24 mouse cellular contexts compared by ENCODE assay signal in genomic region chr14:103472554-103472905, GRCm38 (mm10). TPM values are rescaled to one million over a fixed set of nuclear protein-coding genes. Genes with fewer than 3 reads are reported as not detected.
DNase-seq lines count a peak whose midpoint lies in the region; ATAC-seq and TF ChIP-seq lines count a peak whose summit lies in the region.
"Had no signal": no experiment of that assay in that cellular context is flagged by ENCODE, and none has a peak within 500 bp of the region (broad histone marks: within the 10 kb centered on the region; RNA-seq: fewer than 3 reads in every experiment).

No protein-coding gene starts in this region.

- TF ChIP-seq RAD21 in CH12.LX (IDR thresholded peaks at IDR 0.05; ENCODE audit: low read depth, low read length) = no peak

- H3K9me3 ChIP-seq in forebrain, embryonic 15.5 days = no peaks in the 10 kb centered on the region
- H3K9me3 ChIP-seq in forebrain, embryonic 11.5 days (ENCODE audit: control insufficient read depth, low read length) = no peaks in the 10 kb centered on the region
- H3K9me3 ChIP-seq in hindbrain, embryonic 12.5 days (replicated peaks) = no peaks in the 10 kb centered on the region
- H3K9me3 ChIP-seq in hindbrain, embryonic 16.5 days (ENCODE audit: control insufficient read depth, low read length) = no peaks in the 10 kb centered on the region
- H3K9me3 ChIP-seq in CH12.LX (replicated peaks; ENCODE audit: low read length) = no peaks in the 10 kb centered on the region
- H3K9me3 ChIP-seq in forebrain, embryonic 16.5 days (ENCODE audit: control insufficient read depth, low read length) = no peaks in the 10 kb centered on the region
- H3K9me3 ChIP-seq: embryonic facial prominence, embryonic 10.5 days; embryonic facial prominence, embryonic 15.5 days; limb, embryonic 12.5 days; liver, embryonic 15.5 days; neural tube, embryonic 12.5 days had no signal

- H3K27me3 ChIP-seq in forebrain, embryonic 15.5 days = no peaks in the 10 kb centered on the region
- no peaks in the 10 kb centered on the region for H3K27me3 ChIP-seq in forebrain, embryonic 11.5 days (ENCODE audit: control insufficient read depth, insufficient read depth, low read length)
- H3K27me3 ChIP-seq in hindbrain, embryonic 12.5 days = no peaks in the 10 kb centered on the region
- no peaks in the 10 kb centered on the region for H3K27me3 ChIP-seq in hindbrain, embryonic 16.5 days (replicated peaks; ENCODE audit: control insufficient read depth, insufficient read depth, low read length)
- H3K27me3 ChIP-seq in CH12.LX (replicated peaks) = no peaks in the 10 kb centered on the region
- H3K27me3 ChIP-seq in forebrain, embryonic 16.5 days (replicated peaks; ENCODE audit: control insufficient read depth, insufficient read depth, low read length) = no peaks in the 10 kb centered on the region
- H3K27me3 ChIP-seq: embryonic facial prominence, embryonic 15.5 days; limb, embryonic 12.5 days; liver, embryonic 15.5 days; neural tube, embryonic 12.5 days had no signal

- 52% methylated on average over 2 of the region's 2 CpGs for WGBS in forebrain, embryonic 15.5 days
- WGBS in forebrain, embryonic 11.5 days = 84% methylated on average over 2 of the region's 2 CpGs
- 82% methylated on average over 2 of the region's 2 CpGs for WGBS in hindbrain, embryonic 12.5 days
- 68% methylated on average over 2 of the region's 2 CpGs for WGBS in hindbrain, embryonic 16.5 days
- 50% methylated on average over 2 of the region's 2 CpGs for WGBS in forebrain, embryonic 16.5 days

- in situ Hi-C loops in CH12.LX (cut with MboI; ENCODE audit: low pct_ligation_motif_present, low pct_unique_long_range_greater_than_20kb, low sequenced_read_pairs) = no loop called here

- no peak for DNase-seq in forebrain, embryonic 11.5 days (ENCODE audit: low spot score)
- DNase-seq in CH12.LX (ENCODE audit: extremely low read depth) = no peak
- no peak for DNase-seq in adrenal gland, adult (ENCODE audit: inconsistent age in 2 of 2, low spot score in 1 of 2)
- DNase-seq: kidney, adult 8-10 months; lung, postnatal 14 days had no signal

- peak overlapping the region; percentile 41; the same call in 1 of the 2 replicates for H3K27ac ChIP-seq in forebrain, embryonic 15.5 days (replicated peaks)
- no peak overlapping the region for H3K27ac ChIP-seq in forebrain, embryonic 11.5 days (ENCODE audit: low read depth, low read length)
- no peak overlapping the region for H3K27ac ChIP-seq in hindbrain, embryonic 12.5 days
- H3K27ac ChIP-seq in hindbrain, embryonic 16.5 days (ENCODE audit: low read depth, low read length) = no peak overlapping the region
- no peak overlapping the region for H3K27ac ChIP-seq in CH12.LX (ENCODE audit: insufficient read depth, low read depth)
- peak overlapping the region; percentile 12; the same call in 1 of the 2 replicates for H3K27ac ChIP-seq in forebrain, embryonic 16.5 days (ENCODE audit: low read length)
- H3K27ac ChIP-seq: embryonic facial prominence, embryonic 10.5 days; embryonic facial prominence, embryonic 15.5 days; kidney, postnatal 0 days; limb, embryonic 12.5 days; liver, embryonic 15.5 days; neural tube, embryonic 12.5 days had no signal

- H3K4me1 ChIP-seq in forebrain, embryonic 15.5 days = peaks cover 22% of the 10 kb centered on the region
- H3K4me1 ChIP-seq in forebrain, embryonic 11.5 days (replicated peaks; ENCODE audit: control insufficient read depth, insufficient read depth, low read length) = no peaks in the 10 kb centered on the region
- peaks cover 15% of the 10 kb centered on the region for H3K4me1 ChIP-seq in hindbrain, embryonic 12.5 days
- peaks cover 2% of the 10 kb centered on the region; the same call in 1 of the 2 replicates for H3K4me1 ChIP-seq in hindbrain, embryonic 16.5 days (ENCODE audit: control insufficient read depth, insufficient read depth, low read depth, low read length)
- H3K4me1 ChIP-seq in CH12.LX (ENCODE audit: control insufficient read depth in 1 of 2, insufficient read depth in 2 of 2) = peaks cover 22 to 64% of the 10 kb centered on the region in 2 experiments
- peaks cover 17% of the 10 kb centered on the region for H3K4me1 ChIP-seq in forebrain, embryonic 16.5 days (replicated peaks; ENCODE audit: control insufficient read depth, insufficient read depth, low read length)
- H3K4me1 ChIP-seq: limb, embryonic 12.5 days had no signal

- H3K36me3 ChIP-seq in forebrain, embryonic 15.5 days = no peaks in the 10 kb centered on the region
- H3K36me3 ChIP-seq in forebrain, embryonic 11.5 days (ENCODE audit: control insufficient read depth, insufficient read depth, low read length) = no peaks in the 10 kb centered on the region
- H3K36me3 ChIP-seq in hindbrain, embryonic 12.5 days = no peaks in the 10 kb centered on the region
- H3K36me3 ChIP-seq in hindbrain, embryonic 16.5 days (ENCODE audit: control insufficient read depth, insufficient read depth, low read length) = no peaks in the 10 kb centered on the region
- no peaks in the 10 kb centered on the region for H3K36me3 ChIP-seq in CH12.LX (replicated peaks in 1 of 2; ENCODE audit: control insufficient read depth in 1 of 2, insufficient read depth in 1 of 2, low read length in 1 of 2)
- H3K36me3 ChIP-seq in forebrain, embryonic 16.5 days (ENCODE audit: control insufficient read depth, insufficient read depth) = no peaks in the 10 kb centered on the region
- H3K36me3 ChIP-seq: embryonic facial prominence, embryonic 10.5 days; embryonic facial prominence, embryonic 15.5 days; limb, embryonic 12.5 days; liver, embryonic 15.5 days; neural tube, embryonic 12.5 days had no signal

- H3K9ac ChIP-seq in forebrain, embryonic 15.5 days (replicated peaks) = no peak overlapping the region
- no peak overlapping the region for H3K9ac ChIP-seq in forebrain, embryonic 11.5 days (ENCODE audit: low read length)
- H3K9ac ChIP-seq in hindbrain, embryonic 12.5 days = no peak overlapping the region
- no peak overlapping the region for H3K9ac ChIP-seq in hindbrain, embryonic 16.5 days (ENCODE audit: low read depth, low read length)
- H3K9ac ChIP-seq in CH12.LX (ENCODE audit: insufficient read depth, low read depth) = peak overlapping the region; percentile 72; the same call in 1 of the 2 replicates
- no peak overlapping the region for H3K9ac ChIP-seq in forebrain, embryonic 16.5 days (replicated peaks; ENCODE audit: low read depth, low read length)
- H3K9ac ChIP-seq: embryonic facial prominence, embryonic 15.5 days; limb, embryonic 12.5 days; liver, embryonic 15.5 days; lung, embryonic 14.5 days; neural tube, embryonic 12.5 days had no signal

- no peak for TF ChIP-seq CTCF in CH12.LX (conservative IDR thresholded peaks at IDR 0.05 in 1 of 2, IDR thresholded peaks at IDR 0.05 in 1 of 2; ENCODE audit: low read depth in 2 of 2, low read length in 2 of 2)

- H3K4me3 ChIP-seq in forebrain, embryonic 15.5 days = no peak overlapping the region
- H3K4me3 ChIP-seq in forebrain, embryonic 11.5 days (ENCODE audit: low read depth, low read length) = no peak overlapping the region
- no peak overlapping the region for H3K4me3 ChIP-seq in hindbrain, embryonic 12.5 days
- no peak overlapping the region for H3K4me3 ChIP-seq in hindbrain, embryonic 16.5 days (ENCODE audit: low read length)
- H3K4me3 ChIP-seq in CH12.LX (replicated peaks in 1 of 3; ENCODE audit: low read depth in 2 of 3, low read length in 2 of 3, poor library complexity in 1 of 3) = peak overlapping the region; percentile 11 to 37 (median 21)
- no peak overlapping the region for H3K4me3 ChIP-seq in forebrain, embryonic 16.5 days (replicated peaks; ENCODE audit: low read length)
- H3K4me3 ChIP-seq: embryonic facial prominence, embryonic 10.5 days; embryonic facial prominence, embryonic 15.5 days; heart, adult 2 months; limb, embryonic 12.5 days; liver, embryonic 15.5 days; neural tube, embryonic 12.5 days had no signal

- TF ChIP-seq EP300 in CH12.LX (IDR thresholded peaks at IDR 0.05; ENCODE audit: low read length) = no peak

- no peaks in the 10 kb centered on the region for H3K79me2 ChIP-seq in CH12.LX (replicated peaks; ENCODE audit: control insufficient read depth, extremely low read depth, insufficient read depth, poor library complexity, severe bottlenecking)

- H3K4me2 ChIP-seq in forebrain, embryonic 15.5 days (replicated peaks) = no peak overlapping the region
- no peak overlapping the region for H3K4me2 ChIP-seq in forebrain, embryonic 11.5 days (ENCODE audit: low read depth, low read length, severe bottlenecking)
- H3K4me2 ChIP-seq in hindbrain, embryonic 12.5 days (replicated peaks) = no peak overlapping the region
- no peak overlapping the region for H3K4me2 ChIP-seq in hindbrain, embryonic 16.5 days (ENCODE audit: low read length)
- H3K4me2 ChIP-seq in CH12.LX (ENCODE audit: insufficient read depth, low read depth, poor library complexity, severe bottlenecking) = peak overlapping the region; percentile 86
- H3K4me2 ChIP-seq in forebrain, embryonic 16.5 days (ENCODE audit: low read length) = no peak overlapping the region
- H3K4me2 ChIP-seq: embryonic facial prominence, embryonic 15.5 days; limb, embryonic 12.5 days; liver, embryonic 15.5 days; lung, embryonic 14.5 days; neural tube, embryonic 12.5 days had no signal

- no peak for TF ChIP-seq POLR2A in CH12.LX (IDR thresholded peaks at IDR 0.05; ENCODE audit: low read depth, low read length)

- dilution Hi-C loops in CH12.LX (cut with MboI; ENCODE audit: extremely low pct_ligation_motif_present, extremely low pct_unique_long_range_greater_than_20kb, low sequenced_read_pairs) = no loop called here

- ATAC-seq in forebrain, embryonic 15.5 days (replicated peaks) = peak; percentile 33; the same call in 1 of the 2 replicates
- no peak for ATAC-seq in forebrain, embryonic 11.5 days (replicated peaks; ENCODE audit: low FRiP score)
- ATAC-seq in hindbrain, embryonic 12.5 days (ENCODE audit: low FRiP score) = 0 out of 2 replicates have a peak, but pooled peaks have one; percentile 13
- ATAC-seq in hindbrain, embryonic 16.5 days = no peak
- ATAC-seq in forebrain, embryonic 16.5 days = peak; percentile 31
- ATAC-seq: intestine, embryonic 16.5 days; midbrain, embryonic 16.5 days had no signal

TF ChIP-seq in CH12.LX, 34 proteins besides CTCF, POLR2A, EP300 and RAD21 (continues in another document):
- TF ChIP-seq SIN3A (IDR thresholded peaks at IDR 0.05; ENCODE audit: low read length) = no peak
- TF ChIP-seq MXI1 (IDR thresholded peaks at IDR 0.05; ENCODE audit: low read depth, low read length) = no peak
- no peak for TF ChIP-seq MAZ (IDR thresholded peaks at IDR 0.05; ENCODE audit: low read depth, low read length)
- TF ChIP-seq ZMIZ1 (IDR thresholded peaks at IDR 0.05; ENCODE audit: low read depth, low read length) = no peak

RNA-seq across cellular contexts. Expression of gene Scel, which starts 40.6 kb away (rescaled TPM):
- polyA plus RNA-seq in forebrain, embryonic 15.5 days (2015; fragmentation: Nextera tagmentation; extraction: Ambion mirVana) = 0.08 TPM in 1 of 2 replicates, not detected in the other
- polyA plus RNA-seq in forebrain, embryonic 11.5 days (2014; fragmentation: Nextera tagmentation; extraction: Ambion mirVana) = 0.47 and 0.91 TPM in 2 replicates
- 0.12 and 0.21 TPM in 2 replicates for polyA plus RNA-seq in hindbrain, embryonic 12.5 days (2016; fragmentation: Nextera tagmentation; extraction: Ambion mirVana)
- 0.14 and 0.29 TPM in 2 replicates for polyA plus RNA-seq in hindbrain, embryonic 16.5 days (2015; fragmentation: Nextera tagmentation; extraction: Ambion mirVana)
- total RNA-seq in CH12.LX (2012; rRNA removed) (0.04 and 0.13 TPM in 2 replicates), CH12.LX (2014; rRNA removed) (0.31 and 0.62 TPM in 2 replicates)
- polyA plus RNA-seq in CH12.LX (2012; ENCODE audit: insufficient read length, low read depth) = 0.30 and 0.31 TPM in 2 replicates
- 0.12 TPM in 1 of 2 replicates, not detected in the other for polyA plus RNA-seq in forebrain, embryonic 16.5 days (2015; fragmentation: Nextera tagmentation; extraction: Ambion mirVana)
- total RNA-seq: hematopoietic stem cell, adult 5-6 weeks; liver, adult 2 months had no signal
- polyA plus RNA-seq: large intestine, adult 2 months; liver, adult 2 months; small intestine, adult 2 months; testis, adult 2 months had no signal

Comparison
In these comparisons a context has a peak if more than half of its experiments do, and no peak if none do; other contexts are left out.
1. ATAC-seq: peak in forebrain, embryonic 15.5 days (single experiment), hindbrain, embryonic 12.5 days (single experiment) and forebrain, embryonic 16.5 days (single experiment); none in forebrain, embryonic 11.5 days (single experiment) and hindbrain, embryonic 16.5 days (single experiment).
2. H3K27ac ChIP-seq: peak in forebrain, embryonic 15.5 days (single experiment) and forebrain, embryonic 16.5 days (single experiment); none in forebrain, embryonic 11.5 days (single experiment), hindbrain, embryonic 12.5 days (single experiment), hindbrain, embryonic 16.5 days (single experiment) and CH12.LX (single experiment).
3. H3K4me3 ChIP-seq: peak in CH12.LX (3 of 3); none in forebrain, embryonic 15.5 days (single experiment), forebrain, embryonic 11.5 days (single experiment), hindbrain, embryonic 12.5 days (single experiment), hindbrain, embryonic 16.5 days (single experiment) and forebrain, embryonic 16.5 days (single experiment).